Mouse (Mus musculus): Measurements from ENCODE around the gene Chd6.
A peak's percentile ranks its signal among the peaks of the same experiment; 100 is the strongest.

Chd6 gene

DNA sequence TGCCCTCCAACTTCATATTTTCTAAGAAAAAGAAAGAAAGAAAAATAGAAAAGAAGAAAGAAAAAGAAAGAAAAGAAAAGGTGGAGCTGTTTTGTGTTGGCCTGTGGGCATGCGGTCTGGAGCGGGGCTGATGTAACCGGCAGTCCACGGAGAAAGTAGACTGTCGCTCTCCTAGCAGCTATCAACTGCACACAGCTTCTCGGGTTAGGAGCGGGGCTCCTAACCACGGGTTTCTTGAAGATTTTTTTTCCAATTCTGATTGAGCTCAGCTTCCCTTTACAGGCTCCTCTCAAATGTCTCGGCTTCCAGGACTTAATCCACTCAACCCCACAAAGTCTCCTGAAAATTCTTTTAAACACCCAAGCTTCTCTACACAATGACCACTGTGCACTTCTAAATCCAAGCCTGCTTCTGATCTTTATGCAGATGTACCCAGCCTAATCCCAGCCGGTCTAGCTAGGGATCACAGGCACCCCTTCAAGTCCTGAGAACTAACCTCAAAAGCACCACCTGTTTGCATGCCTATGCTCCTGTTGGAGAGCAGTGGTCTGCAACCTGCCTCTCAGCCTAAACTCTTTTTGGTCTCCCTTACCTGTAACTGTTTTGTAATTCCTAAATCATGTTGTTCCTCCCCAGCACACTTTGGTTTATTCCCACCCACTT lies 42.6 kb downstream of the Chd6 start:
- DNase-seq = no peak

DNA sequence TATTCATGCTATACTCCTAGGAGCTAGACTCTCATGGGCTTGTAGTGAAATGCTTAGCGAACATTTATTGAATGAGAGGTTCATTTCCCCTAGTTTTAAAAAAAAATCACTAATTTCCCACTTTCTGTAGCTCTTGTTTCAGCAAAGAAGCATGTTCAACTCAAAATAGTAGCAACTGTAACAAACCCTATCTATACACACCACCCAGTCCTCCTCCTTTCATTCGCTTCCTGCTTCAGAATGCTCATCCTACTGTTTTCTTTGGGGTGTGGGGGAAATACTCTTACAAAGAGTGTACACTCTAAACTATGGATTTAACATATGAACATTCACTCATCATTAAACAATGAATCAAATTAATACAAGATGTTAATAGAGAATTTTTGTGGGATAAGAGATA lies 43.3 kb downstream of the Chd6 start:
- DNase-seq = no peak

DNA sequence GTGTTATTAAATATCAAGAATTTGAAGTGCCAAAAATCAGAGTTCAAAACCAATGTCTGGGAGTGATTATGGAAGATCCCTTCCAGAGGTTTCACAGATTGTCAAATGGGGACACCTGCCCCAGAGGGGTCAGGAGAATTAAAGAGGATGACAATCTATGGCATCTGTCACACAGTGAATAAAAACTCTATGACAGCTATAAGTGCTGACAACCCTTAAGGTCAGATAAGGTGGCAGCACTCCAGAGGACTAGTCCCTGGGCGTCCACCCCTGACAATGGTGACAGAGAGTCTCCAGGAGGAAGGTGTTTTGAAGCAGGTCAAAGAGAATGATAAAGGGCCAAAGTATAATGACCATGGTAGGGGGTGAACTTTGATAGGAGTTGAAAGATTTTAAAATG lies 44.0 kb downstream of the Chd6 start:
- no peak for DNase-seq

DNA sequence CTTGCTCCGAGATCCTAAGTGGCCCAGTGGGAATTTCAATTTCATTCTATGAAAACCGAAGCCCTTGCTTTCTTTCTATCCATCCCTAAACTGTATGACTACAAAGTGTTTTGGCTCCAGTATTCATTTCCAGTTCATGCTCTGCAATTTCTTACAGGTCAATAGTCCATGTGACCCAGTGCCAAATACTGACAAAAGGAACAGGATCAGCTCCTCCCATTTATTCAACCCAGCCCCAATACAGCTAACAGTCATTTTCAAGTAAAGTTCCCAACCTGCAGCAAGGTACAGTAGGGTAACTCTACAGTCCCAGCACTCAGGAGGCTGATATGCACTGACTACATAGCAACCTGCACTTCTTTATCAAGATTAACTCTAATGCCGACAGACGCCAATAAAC lies 50.0 kb downstream of the Chd6 start:
- no peak for DNase-seq

DNA sequence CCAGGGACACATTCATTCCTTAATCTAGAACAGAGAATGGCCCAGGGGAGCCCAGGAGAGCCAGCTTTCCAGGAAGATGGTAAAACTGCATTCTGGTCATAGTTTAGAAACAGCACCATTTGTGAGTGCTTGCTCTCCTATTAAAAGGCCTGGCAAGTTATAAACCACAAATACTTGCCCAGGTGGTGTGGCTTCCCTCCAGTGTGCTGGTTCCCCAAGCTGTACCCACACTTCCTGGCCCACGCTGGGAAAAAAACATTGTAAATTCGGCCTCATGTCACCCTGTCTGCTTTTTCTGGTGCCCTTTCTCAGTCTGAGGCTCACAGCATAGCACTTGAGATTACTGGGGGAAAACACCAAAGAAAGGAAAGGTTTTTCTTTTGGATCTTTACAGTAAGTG lies 55.1 kb downstream of the Chd6 start:
- DNase-seq = no peak

DNA sequence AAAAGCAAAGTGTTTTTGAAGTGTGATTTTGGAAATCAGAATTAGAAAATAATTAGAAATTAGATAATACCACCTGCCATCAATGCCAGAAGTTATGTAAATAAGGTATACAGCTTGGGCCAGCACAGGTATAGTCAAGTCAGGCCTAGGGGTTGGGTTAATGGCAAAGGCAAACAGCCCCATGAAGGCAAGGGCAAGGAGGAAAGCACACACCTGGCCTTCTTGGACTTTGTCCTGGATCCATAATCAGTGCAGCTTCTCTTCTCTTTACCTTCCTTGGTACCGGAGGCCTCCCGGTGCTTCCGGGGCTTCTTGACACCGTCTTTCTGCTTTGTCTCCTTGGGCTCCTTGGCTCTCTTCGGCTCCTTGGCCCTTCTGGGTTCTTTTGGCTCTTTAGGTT lies 56.7 kb downstream of the Chd6 start:
- no peak for DNase-seq

DNA sequence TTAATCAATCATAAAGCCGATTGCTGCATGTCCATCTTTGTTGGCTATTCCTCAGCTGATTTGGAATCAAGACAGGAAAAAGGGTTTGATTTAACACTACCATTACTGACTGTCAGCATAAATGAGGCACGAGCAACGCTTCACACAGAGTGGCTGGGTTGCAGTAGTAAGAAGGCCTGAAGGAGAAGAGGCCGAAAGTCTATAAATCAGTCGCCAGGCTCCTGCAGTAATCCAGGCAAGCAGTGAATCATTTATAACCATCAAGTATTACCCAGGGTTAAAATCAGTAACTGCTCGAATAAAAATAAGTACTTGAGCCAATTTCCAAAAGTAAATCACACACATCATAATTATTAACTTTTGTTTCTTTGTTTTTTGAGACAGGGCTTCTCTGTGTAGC lies 59.4 kb downstream of the Chd6 start:
- DNase-seq = no peak

DNA sequence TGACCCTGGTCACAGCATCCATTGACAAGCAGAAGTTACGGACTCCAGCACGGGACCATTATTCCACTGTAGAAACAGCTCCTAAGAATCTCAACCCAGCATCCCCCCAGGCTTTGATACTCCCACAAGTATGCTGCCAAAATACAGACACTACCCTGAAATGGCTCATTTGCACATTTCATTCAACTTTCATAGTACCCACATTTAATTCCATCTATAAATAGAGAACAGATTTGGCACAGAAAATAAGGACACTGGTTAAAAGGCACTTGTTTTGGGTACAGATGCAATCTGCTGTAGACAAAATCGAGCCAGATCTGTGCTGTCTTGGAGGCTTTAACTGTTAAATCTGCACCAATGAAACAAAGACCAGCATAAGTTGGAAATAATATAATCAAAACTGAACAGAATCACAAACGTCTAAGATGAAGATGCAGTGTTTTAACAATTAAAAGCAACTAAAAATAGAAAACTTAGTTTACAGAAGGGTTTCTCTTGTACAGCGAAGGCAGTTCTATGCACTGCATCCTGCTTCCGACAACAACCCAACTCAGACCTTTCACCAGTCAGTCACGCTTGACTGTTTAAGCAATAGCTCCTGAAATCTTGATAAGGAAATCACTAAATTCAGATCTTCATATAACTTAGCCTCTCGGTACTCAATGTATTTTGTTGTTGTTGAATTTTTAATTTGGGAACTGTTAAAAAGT lies 64.2 kb downstream of the Chd6 start:
- DNase-seq = no peak

DNA sequence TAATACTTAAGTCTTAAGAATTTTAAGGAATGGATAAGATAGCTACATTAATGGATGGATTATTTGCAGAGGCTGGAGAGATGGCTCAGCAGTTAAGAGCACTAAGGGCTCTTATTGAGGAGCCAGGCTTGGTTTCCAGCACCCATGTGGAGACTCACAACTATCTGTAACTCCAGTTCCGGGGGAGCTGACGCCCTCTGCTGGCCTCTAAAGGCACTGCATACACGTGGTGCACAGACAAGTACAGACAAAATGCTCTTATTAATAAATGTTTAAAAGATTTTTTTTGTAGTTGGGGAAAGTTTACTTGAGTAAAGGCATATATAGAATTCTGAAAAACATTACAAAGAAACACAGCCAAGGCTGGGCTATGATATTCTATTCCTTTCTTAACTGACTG lies 66.0 kb downstream of the Chd6 start:
- no peak for DNase-seq

DNA sequence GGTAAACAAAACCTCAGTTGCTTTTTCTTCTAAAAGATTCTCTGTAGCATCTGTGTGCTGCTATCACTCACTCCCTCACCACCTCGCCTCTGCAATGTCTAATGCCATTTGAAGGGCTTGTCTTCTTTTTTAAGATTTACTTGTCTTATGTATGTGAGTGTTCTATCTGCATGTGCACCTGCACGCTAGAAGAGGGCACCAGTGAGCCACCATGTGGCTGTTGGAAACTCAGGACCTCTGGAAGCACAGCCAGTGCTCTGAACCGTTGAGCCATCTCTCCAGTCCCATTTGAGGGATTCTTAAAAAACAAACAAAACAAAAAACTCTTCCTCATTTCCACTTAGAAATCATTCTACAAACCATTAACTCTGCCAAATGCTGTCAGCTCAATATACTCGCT lies 68.1 kb downstream of the Chd6 start:
- no peak for DNase-seq

DNA sequence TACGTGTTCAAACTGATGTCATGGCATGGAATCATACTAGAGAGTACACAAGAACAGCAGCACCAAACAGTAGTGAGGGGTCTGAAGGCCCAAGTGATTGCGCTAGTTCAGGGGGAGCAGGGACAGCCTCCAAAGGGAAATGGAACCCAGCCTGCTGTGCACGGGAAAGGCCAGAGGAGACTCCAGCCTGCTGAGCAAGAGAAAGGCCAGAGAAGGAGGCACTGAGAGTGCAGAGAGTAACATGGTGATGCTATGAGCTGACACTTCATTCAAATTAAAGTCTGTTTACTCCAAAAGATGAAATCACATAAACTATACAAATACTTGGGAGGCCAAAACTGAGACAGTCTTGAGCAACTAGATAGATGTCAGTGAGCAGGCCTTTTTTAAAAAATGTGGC lies 71.1 kb downstream of the Chd6 start:
- DNase-seq = peak in 1 of 2 experiments; percentile 24

DNA sequence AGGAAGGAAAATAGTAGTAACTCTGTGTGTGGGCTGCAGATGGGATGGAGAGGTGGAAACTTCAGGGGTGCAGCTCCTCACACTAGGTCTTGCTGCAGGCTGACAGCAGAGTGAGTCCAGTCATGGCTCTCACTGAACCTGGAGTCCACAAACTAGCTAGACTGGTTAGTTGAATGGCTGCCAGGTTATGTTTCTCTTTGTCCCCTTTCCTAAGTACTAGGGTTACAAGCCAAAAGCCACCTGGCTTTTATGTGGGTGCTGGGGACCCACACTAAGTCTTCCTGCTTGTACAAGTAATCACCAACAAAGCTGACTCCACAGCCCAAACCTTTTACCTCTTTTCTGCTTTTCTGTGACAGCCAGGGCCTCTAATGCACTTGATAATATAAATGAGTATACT lies 75.7 kb downstream of the Chd6 start:
- peak; percentile 8 to 56 for DNase-seq

DNA sequence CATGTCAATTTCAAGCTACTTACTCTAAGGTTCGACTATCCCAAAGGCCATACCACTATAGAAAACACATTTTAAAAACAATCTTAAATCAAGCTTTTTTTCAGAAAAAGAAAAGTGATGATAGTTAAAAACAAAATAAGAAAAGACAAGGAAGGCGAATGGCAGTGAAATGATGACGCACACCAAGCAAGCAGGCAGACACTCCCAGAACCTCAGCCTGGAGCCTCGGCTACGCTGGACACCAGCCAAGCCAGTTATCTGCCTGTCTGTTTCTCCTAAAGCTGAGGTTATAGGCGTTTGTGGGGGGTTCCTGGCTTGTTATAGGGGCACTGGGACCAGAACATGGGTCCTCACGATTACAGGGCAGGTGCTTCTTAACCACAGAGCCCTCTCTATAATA lies 76.5 kb downstream of the Chd6 start:
- DNase-seq = no peak

DNA sequence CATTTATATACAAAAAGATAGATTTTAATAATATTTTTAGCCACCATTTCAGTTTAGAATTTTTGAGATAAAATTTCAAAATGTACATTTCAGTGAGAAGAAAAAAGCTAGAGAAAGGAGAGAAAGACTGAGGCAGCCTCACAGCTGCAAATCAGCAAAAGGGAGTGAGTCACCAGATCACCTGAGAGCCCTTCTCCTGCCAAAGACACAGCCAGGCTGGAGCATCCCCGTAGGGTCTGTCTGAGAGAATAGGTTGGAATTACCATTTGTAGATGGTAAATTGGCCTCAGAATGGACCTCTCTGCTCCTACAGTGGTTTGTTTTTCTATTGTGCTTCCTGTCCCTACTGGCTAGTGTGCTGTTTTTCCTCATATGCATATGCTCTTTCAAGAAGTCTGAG lies 84.3 kb downstream of the Chd6 start:
- DNase-seq = no peak

DNA sequence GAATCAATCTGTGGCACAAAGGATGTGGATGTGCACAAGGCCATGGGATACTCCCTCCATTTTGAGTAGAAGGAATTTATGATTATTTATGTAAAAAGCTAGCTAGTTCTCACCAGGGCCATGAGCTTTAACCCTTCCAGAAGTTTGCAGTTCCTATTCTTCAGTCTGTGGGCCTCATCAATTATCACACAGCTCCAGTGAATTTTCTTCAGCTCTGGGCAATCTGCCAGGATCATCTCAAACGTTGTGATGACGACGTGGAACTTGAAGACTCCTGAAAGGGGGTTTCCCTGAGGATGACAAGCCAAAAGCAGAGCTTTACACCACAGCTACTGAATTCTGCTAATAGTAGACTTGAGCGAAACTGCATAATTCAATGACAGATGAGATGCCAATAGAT lies 91.0 kb downstream of the Chd6 start:
- DNase-seq = no peak

DNA sequence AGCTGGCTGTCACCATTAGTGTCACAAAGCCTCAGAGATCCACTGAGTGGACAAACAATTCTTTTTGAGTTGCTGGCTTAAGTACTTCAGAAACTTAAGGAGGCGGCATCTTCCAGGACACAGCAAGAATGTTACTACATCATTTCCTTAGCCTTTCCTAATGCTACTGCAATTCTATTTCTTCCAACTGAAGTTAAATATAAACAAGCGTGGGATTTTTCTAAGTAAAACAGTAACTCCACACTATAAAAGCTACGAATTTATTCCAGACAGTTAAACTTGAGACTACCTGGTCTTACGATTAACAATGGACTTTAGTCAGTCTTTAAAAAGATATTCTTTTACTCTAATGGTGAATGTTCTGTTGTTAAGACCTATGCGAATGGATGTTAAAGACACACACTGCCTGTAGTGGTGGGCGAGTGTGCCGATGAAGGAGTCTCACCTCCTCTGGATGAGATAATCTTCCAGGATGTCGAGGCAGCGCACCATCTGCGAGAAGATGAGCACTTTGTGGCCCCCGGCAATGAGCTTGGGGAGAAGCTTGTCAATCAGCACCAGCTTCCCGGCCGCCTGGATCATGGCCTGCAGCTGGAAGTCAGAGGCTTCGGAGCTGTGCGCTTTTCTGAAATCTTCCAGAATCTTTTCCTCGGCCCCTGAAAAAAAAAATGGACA lies 96.2 kb downstream of the Chd6 start:
- DNase-seq = no peak

DNA sequence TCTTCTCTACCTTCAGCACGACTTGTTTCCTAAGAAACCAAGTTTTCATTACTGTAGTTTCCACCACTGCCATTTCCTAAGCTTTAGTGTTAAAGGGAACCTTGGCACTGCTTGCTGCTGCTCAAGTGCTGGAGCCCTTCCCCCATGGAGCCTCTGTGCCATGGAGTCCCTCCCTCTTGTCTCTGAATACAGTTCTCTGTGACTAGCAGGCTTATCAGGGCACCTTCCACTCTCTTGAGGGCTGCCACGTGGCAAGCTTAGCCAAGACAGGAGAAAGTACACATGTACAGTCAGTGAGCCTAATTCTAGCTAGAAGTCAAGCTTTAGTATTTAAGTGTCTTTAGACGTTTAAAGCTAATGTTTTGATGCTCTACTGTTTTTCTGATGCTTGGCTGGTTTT lies 104.5 kb downstream of the Chd6 start:
- DNase-seq = peak; percentile 51 to 69

DNA sequence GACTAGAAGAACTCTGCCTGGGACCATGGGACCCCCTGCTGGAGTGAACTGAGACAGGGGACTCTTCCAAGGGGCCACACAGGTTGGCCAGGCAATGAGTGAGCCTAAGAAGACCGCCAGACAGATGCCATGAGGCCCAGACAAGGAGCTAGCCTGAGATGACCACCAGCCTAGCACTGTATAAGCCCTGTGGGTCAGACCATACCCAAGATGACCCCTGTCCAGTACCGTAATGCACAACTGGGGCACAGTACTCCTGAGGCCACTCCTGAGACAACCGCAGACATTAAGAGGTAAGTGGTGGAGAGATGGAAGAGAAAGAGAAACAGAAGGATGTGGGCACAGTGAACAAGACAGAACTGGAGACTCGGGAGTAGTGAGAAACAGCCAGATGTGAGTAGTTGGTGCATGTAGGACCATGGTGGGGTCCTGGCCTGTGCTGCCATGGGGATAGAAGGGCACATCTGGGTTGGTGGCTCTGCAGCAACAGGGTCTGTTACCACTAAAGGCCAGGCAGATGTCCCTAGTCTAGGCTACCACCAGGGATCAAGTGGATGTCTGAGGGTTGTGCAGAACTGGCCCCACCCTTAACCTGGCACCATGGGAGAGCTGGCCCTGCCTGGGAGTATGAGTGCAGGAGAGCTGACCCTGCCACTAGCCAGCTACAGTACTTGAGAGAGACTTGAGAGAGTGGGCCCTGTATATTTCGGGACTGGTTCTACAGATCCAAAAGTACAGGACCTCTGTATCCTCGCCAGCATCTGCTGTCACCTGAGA lies 111.7 kb downstream of the Chd6 start:
- DNase-seq = no peak

DNA sequence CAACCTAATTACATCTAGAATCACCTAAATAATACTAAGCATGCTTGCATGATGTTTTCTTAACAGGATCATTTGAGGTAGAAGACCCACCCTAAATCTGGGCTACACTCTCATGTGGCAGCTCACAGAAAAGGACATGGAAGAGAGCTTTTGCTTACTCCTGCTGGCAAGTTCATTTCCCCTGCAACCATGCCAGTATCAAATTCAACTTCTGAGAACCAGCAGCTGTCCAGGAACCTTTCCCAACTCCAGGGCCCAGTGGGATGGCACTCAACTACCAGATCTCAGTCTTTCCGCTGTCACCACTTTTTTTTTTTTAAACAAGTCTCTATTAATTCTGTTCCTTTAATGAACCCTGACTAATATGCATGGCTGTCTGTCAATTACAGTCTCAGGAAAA lies 114.7 kb downstream of the Chd6 start:
- DNase-seq = no peak

DNA sequence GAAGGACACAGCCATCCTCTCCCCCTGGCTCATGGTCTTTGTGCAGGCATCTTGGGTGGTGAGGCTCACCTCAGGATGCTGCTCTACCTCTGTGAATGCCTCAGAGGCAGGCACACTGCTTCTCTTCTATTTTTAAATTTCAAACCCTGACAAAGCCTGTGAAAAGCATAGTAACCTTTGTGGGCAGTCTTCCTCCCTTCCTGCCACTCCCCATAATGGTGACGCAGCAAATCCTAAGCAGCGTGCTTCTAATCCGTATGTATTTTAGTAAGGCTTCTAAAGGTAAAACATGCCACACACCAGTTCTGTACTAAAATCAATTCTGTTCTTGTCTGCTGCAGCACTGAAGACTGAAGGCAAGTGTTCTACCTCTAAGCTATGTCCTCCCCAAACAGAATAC lies 116.4 kb downstream of the Chd6 start:
- DNase-seq = no peak

DNA sequence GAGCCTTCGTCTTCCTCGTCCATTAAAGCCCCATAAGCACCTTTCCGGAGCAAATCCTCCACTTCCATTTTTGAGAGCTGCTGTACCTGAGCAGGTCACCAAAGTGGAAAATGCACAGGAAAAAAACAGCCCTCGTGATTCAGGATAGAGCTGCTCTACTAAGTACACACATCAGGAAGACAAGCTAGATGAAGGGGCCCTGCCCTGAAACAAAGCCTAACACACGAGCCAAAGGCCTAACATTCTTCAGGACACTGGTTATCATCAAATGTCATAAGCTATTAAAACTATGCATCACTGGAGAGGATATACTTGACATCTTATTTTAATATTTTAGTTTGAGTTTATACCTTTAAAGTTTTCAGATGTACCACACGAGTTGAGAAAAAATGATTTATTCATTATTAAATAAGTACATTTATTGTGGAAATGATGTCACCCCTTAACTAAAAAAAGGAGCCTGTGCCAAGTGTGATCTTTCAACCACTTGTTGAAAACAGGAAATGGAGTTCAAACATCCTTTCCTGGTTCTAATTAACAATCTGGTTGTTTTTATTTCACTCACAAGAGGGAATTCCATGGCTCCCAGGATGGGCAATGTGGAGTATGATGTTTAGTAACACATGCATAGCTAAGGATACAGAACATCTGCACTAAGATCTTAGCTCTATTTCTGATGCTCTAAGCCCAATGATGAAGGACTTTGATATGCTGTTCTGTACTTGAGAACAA lies 118.4 kb downstream of the Chd6 start:
- DNase-seq = peak in 1 of 2 experiments; percentile 13

DNA sequence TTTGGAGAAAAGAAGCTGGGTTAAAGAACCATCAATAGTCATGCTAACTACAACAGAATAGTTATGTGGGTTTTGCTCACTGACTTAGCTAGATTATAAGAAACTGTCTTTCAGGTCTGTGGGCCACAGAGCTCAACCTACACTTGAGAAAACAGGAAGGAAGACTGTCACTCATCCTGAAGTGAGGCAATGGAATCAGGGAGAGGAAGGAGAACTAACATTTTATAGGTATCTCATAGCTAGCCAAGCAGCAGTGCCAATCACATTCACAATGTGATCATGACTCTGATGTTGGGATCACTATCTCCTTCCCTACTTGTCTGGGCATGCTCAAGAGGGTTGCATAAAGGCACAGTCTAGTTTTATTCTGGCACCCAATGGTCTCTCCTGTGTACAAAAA lies 121.4 kb downstream of the Chd6 start:
- DNase-seq = no peak

DNA sequence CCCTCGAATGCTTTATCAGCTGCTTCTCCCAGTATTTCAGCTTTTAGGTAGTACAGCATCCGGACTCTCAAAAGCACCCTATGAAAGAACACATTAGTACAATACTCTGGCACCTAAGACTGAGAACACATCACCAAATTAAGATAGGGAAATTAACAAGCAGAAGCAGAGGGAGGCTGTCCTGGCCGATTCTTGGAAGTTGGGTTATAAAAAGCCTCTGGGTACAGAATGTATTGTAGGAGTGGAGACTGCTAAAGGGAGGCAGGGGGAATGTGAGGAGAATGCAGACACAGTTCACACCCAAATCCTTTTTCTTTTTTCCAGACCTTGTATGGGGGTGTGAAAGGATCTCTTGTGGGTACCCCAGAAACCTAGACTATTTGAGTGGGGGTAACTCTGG lies 126.2 kb downstream of the Chd6 start:
- DNase-seq = no peak
